Mouse (Mus musculus) heart, embryonic 16.5 days (tissue): Measurements from ENCODE around the gene Timp2. TPM values are rescaled to one million over a fixed set of nuclear protein-coding genes. Genes with fewer than 3 reads are reported as not detected.
A peak's percentile ranks its signal among the peaks of the same experiment; 100 is the strongest.

Source experiments
- ATAC-seq: fragments of 200-750 bp; cut with Nextera tagmentation; replicated peaks from 2 replicates; pipeline ENCODE4 v1.8.0; 2017; ENCODE audit warnings: moderate number of reproducible peaks; ENCODE audit not compliant: insufficient read depth, low FRiP score; ENCODE audit errors: extremely low read depth
- H3K27ac ChIP-seq: fragments of 300-500 bp; sonication (generic); 2 replicates; pipeline ENCODE4 v1.5.1; 2014; ENCODE audit warnings: mild to moderate bottlenecking, low read length, control low read depth, moderate library complexity
- H3K27me3 ChIP-seq: fragments of 300-500 bp; sonication (generic); 2 replicates; pipeline ENCODE4 v1.6.1; 2014; ENCODE audit warnings: low read length, mixed read lengths; ENCODE audit not compliant: control insufficient read depth, insufficient read depth
- H3K36me3 ChIP-seq: fragments of 300-500 bp; sonication (generic); 2 replicates; pipeline ENCODE4 v1.6.1; 2014; ENCODE audit not compliant: control insufficient read depth, insufficient read depth
- H3K4me1 ChIP-seq: fragments of 300-500 bp; sonication (generic); 2 replicates; pipeline ENCODE4 v1.6.1; 2014; ENCODE audit warnings: low read length, mixed read lengths; ENCODE audit not compliant: control insufficient read depth, insufficient read depth
- H3K4me2 ChIP-seq: fragments of 300-500 bp; sonication (generic); 2 replicates; pipeline ENCODE4 v1.6.1; 2014; ENCODE audit warnings: low read depth, mild to moderate bottlenecking, control low read depth, low read length
- H3K4me3 ChIP-seq: fragments of 300-500 bp; sonication (generic); 2 replicates; pipeline ENCODE4 v1.5.1; 2014; ENCODE audit warnings: mild to moderate bottlenecking, control low read depth, low read length
- H3K9ac ChIP-seq: fragments of 300-500 bp; sonication (generic); 2 replicates; pipeline ENCODE4 v1.6.1; 2014; ENCODE audit warnings: low read length, control low read depth
- H3K9me3 ChIP-seq: fragments of 300-500 bp; sonication (generic); replicated peaks from 2 replicates; pipeline ENCODE4 v1.6.1; 2016; ENCODE audit warnings: low read length; ENCODE audit not compliant: control insufficient read depth
- WGBS: fragments of 180-500 bp; shearing (Covaris S2); extraction: QIAGEN DNeasy Blood & Tissue Kit; methylation state at CpG from one replicate; pipeline ENCODE4 v1.1.7; 2014; 5-methylcytosine and 5-hydroxymethylcytosine counted together
- polyA plus RNA-seq: library from polyadenylated mRNA; unstranded; fragments of >200 nt; fragmentation: Nextera tagmentation; extraction: Ambion mirVana; gene quantifications from 2 replicates; pipeline ENCODE4 v1.2.1, GENCODE M21; 2015

Timp2 gene
- polyA plus RNA-seq, 1 experiment from 2014 or later, result 70.6 TPM

DNA sequence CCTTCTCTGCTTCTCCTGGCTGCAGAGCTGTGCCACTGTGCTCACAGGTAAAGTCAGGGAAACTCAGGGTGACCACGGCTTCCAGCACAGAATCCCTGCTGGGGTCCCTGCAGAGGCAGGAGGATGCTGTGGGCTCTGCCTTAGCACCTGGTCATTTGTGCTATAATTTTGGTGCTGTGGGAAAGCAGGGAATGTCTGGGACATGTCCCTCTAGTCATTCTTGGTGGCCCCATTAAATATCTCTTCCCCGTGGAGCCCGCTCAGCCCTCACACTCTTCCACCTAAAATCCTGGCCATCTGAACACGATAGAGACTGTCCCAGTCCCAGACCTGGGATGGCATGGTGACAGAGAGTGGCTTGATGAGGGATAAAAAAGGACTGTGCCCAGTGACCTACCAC is 8.5 kb upstream of the Timp2 start:
- Histone ChIP-seq H3K9ac (no peak overlapping the region), H3K4me2 (no peak overlapping the region), H3K36me3 (no peaks in the 10 kb centered on the region), H3K4me3 (no peak overlapping the region), H3K27ac (no peak overlapping the region), H3K27me3 (no peaks in the 10 kb centered on the region), H3K9me3 (no peaks in the 10 kb centered on the region), H3K4me1 (peaks cover 30% of the 10 kb centered on the region)
- ATAC-seq, result no peak
- WGBS, result 74% methylated on average over 4 of the region's 4 CpGs

DNA sequence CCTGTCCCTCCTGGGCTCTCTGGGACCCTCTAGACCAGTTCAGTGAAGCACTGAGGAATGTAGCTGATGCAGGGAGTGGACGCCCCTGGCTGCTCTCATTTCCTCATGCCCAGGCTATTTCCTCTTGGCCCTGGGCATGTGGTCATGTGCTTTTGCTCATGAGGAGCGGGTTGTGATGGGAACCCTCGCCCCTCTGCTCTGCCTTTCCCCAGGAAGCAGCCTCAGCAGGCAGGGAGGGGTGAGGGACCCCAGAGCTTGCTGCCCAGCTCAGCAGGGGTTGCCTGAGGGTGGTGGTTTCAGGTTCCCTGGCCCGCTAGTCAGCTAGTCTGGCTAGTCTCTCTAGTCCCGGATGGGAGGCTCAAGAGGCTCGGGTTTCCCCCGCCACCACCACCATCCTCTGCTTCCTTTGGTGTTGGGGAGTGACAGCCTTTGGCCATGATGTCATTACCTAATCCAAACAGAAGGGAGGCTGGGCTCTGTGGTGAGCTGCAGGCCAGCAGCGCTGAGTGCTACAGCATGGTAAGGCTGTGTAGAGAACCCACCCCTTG is 7.5 kb upstream of the Timp2 start:
- peak; percentile 81 for ATAC-seq

DNA sequence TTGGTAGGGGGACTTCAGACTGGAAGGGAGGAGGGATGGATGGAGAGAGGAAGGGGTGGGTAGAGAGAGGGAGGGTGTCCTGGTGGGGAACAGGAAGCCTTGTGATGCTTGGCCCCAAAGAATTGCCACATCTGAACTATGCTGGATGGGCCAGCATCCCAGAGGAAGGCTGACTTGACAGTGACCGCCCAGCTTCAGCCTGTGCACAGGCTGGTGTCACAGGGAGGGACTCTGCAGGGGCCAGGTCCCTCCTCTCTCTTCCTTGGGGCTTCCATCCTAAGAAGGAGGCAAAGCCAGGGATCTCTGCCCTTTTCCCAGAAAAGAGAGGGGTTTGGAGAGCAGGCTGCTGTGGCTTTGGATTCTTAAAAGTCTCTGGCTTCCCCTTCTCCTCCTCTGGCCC is 7.0 kb upstream of the Timp2 start:
- Histone ChIP-seq H3K4me1 (peaks cover 30% of the 10 kb centered on the region), H3K36me3 (no peaks in the 10 kb centered on the region), H3K4me3 (no peak overlapping the region), H3K9ac (peak overlapping the region; percentile 50), H3K9me3 (no peaks in the 10 kb centered on the region), H3K4me2 (peak overlapping the region; percentile 45; the same call in 1 of the 2 replicates), H3K27ac (peak overlapping the region; percentile 84), H3K27me3 (no peaks in the 10 kb centered on the region)
- ATAC-seq, result no peak
- 38% methylated on average over 1 of the region's 1 CpGs for WGBS

More for the DNA sequence above, 7.5 kb upstream of the Timp2 start:
- Histone ChIP-seq H3K4me3 (no peak overlapping the region), H3K9me3 (no peaks in the 10 kb centered on the region), H3K4me1 (peaks cover 30% of the 10 kb centered on the region), H3K27ac (peak overlapping the region; percentile 84), H3K36me3 (no peaks in the 10 kb centered on the region), H3K4me2 (peak overlapping the region; percentile 45), H3K9ac (peak overlapping the region; percentile 50), H3K27me3 (no peaks in the 10 kb centered on the region)
- 4% methylated on average over 8 of the region's 8 CpGs for WGBS

DNA sequence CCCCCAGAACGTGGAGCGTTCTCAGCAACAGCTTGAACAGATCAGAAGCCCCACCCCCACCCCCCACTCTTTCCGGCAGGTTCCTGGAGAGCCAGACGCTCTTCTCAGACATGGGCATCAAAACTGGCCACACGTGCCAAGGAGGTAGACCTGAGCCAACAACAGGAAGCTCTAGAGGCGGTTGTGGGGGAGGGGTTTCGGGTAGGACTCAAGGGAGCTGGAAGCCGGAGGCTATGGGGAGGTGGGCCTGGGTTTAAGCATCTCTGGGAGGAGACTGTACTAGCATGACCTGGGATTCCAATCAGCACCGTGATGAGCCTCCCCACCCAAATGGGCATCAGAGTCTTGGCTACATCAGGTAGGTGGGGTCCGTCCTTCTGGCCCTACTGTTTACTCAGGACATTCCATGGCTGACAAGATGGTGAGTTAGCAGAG is 5.4 kb upstream of the Timp2 start:
- H3K27me3 ChIP-seq, result no peaks in the 10 kb centered on the region
- WGBS, result 46% methylated on average over 10 of the region's 10 CpGs
- peaks cover 30% of the 10 kb centered on the region for H3K4me1 ChIP-seq
- no peak for ATAC-seq
- no peaks in the 10 kb centered on the region for H3K36me3 ChIP-seq
- no peak overlapping the region for H3K4me2 ChIP-seq
- H3K9ac ChIP-seq, result no peak overlapping the region
- no peak overlapping the region for H3K27ac ChIP-seq
- H3K4me3 ChIP-seq, result no peak overlapping the region
- H3K9me3 ChIP-seq, result no peaks in the 10 kb centered on the region

DNA sequence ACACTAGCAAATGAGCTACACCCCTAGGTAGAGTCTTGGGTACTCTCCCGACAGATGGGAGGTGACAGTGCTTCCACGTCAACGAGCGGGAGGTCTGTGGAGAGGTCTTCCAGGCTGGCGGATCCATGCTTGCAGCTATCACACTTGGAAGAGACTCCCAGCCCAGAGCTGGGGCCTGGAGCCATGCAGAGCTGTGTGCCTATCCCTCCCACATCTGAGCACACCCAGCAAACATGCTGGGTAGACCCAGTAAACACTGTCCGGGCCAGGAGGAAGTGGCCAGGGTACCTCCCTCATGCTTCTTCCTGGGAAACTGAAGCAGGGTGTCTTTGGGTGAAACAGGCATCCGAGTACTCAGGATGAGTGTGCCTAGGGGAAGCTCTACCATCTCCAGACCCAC is 5.0 kb upstream of the Timp2 start:
- no peak overlapping the region for H3K27ac ChIP-seq
- H3K4me3 ChIP-seq, result no peak overlapping the region
- no peak overlapping the region for H3K9ac ChIP-seq
- H3K9me3 ChIP-seq, result no peaks in the 10 kb centered on the region
- WGBS, result 54% methylated on average over 7 of the region's 7 CpGs
- ATAC-seq, result no peak
- H3K27me3 ChIP-seq, result no peaks in the 10 kb centered on the region
- no peak overlapping the region for H3K4me2 ChIP-seq
- no peaks in the 10 kb centered on the region for H3K36me3 ChIP-seq
- peaks cover 31% of the 10 kb centered on the region for H3K4me1 ChIP-seq

DNA sequence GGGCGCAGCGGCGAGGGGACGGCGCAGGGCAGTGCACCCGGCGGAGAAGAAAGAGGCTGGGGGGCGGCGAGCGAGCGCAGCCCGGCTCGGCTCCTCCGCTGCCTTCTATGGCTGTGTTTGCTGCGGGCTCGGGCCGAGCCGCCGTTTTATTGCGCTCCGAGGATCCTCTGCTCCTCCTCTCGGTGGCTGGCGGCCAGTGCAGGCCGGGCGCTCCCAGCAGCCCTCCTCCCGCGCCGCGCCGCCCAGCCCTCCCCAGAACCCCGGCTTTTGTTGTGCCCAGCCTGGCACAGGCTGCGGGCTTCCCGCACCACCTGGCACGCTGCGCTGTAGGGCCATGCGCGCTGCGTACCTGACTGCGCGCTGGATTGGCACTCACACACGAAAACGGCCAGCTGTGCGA is 335 bp downstream of the Timp2 start:
- Histone ChIP-seq H3K36me3 (0 out of 2 replicates have a peak, but pooled peaks cover 2% of the 10 kb centered on the region), H3K9ac (peak overlapping the region; percentile 98), H3K9me3 (no peaks in the 10 kb centered on the region), H3K4me1 (peaks cover 17% of the 10 kb centered on the region), H3K27ac (peak overlapping the region; percentile 88), H3K4me2 (peak overlapping the region; percentile 91), H3K4me3 (peak overlapping the region; percentile 88), H3K27me3 (no peaks in the 10 kb centered on the region)
- WGBS, result 0% methylated on average over 34 of the region's 43 CpGs
- peak; percentile 94 for ATAC-seq

DNA sequence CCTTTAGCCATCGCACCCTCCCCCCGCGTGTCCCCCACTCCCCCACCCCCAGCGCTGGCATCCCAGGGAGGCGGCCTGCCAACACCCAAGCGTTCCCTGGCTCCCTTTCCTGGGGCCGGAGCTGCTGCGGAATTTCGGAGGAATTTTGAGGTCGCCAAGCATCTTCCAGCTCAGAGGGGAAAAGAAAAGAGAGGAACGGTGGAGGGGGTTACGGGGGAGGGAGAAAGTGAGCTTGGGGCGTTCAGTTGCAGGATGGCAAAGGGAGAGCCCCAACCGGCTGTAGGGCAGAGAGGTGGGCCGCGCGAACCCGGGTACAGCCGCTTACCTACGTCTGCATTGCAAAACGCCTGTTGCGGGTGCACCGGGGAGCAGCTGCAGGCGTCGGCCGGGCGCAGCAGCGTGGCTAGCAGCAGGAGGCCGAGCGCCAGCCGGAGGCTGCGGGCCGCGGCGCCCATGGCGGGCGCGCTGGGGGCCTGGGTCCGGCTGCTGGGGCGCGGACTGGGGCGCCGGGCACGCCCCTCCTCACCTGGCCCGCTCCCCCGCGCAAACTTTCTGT is 826 bp downstream of the Timp2 start:
- Histone ChIP-seq H3K27me3 (no peaks in the 10 kb centered on the region), H3K36me3 (0 out of 2 replicates have a peak, but pooled peaks cover 2% of the 10 kb centered on the region), H3K27ac (peak overlapping the region; percentile 88), H3K4me1 (peaks cover 17% of the 10 kb centered on the region), H3K4me3 (peak overlapping the region; percentile 88), H3K9ac (peak overlapping the region; percentile 98), H3K4me2 (peak overlapping the region; percentile 91), H3K9me3 (no peaks in the 10 kb centered on the region)
- under 1% methylated on average over 44 of the region's 47 CpGs for WGBS
- peak; percentile 43 for ATAC-seq

DNA sequence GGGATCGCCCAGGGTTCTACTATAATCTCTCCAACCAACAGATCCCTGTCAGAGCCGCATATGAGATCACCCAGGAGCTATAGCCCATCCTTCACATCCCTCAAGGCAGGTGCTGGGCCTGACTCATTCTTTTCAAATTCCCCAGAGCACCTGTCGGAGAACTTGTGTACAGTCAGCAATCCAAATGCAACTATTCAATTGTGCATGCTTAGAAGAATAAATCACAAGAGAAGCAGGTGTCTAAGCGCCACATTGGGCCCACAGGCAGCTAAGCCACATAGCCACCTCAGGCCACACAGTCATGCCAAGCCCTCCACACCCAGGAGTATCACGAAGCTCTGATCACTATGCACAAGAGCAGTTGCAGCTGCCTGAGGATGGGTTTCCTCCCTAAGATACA is 6.0 kb downstream of the Timp2 start:
- no peak for ATAC-seq
- Histone ChIP-seq H3K36me3 (0 out of 2 replicates have a peak, but pooled peaks cover 2% of the 10 kb centered on the region), H3K4me2 (no peak overlapping the region), H3K9ac (no peak overlapping the region), H3K4me3 (no peak overlapping the region), H3K27ac (peak overlapping the region; percentile 63), H3K27me3 (no peaks in the 10 kb centered on the region), H3K4me1 (peaks cover 44% of the 10 kb centered on the region), H3K9me3 (no peaks in the 10 kb centered on the region)
- 88% methylated on average over 5 of the region's 5 CpGs for WGBS

DNA sequence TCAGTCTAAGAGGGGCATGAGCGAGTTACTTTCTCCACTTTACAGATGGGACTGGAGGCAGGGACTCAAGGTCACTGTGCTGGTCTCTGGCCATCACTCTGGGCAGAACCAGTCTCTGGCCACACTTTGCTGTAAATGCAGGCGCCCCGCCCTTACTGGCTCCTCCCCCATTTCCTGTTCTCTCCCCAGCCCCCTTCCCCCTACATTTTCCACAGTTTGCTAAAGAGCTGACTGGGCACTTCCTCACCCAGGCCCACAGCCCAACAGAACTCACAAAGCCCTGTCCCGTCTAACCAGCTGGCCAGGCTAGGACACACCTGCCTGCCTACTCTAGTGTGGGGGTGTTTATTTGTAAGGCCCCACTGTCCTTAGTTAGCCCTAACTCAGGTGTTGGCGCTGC is 6.7 kb downstream of the Timp2 start:
- peak; percentile 46 for ATAC-seq
- H3K36me3 ChIP-seq, result 0 out of 2 replicates have a peak, but pooled peaks cover 2% of the 10 kb centered on the region
- H3K9ac ChIP-seq, result peak overlapping the region; percentile 46; the same call in 1 of the 2 replicates
- H3K4me1 ChIP-seq, result peaks cover 41% of the 10 kb centered on the region
- 67% methylated on average over 5 of the region's 5 CpGs for WGBS
- peak overlapping the region; percentile 13; the same call in 1 of the 2 replicates for H3K4me2 ChIP-seq
- H3K27me3 ChIP-seq, result no peaks in the 10 kb centered on the region
- no peak overlapping the region for H3K4me3 ChIP-seq
- H3K27ac ChIP-seq, result peak overlapping the region; percentile 63
- no peaks in the 10 kb centered on the region for H3K9me3 ChIP-seq
